Mouse (Mus musculus): ENCODE results near the gene Heatr5a.

GRCm38 (mm10) chr12:51866226-51866910 lies 104.8 kb downstream of the Heatr5a start:
- TF ChIP-seq ZNF384 (IDR thresholded peaks at IDR 0.05; ENCODE audit: low read depth, low read length) (no peak), MAFK (IDR thresholded peaks at IDR 0.05; ENCODE audit: insufficient read depth, low read depth, low read length) (no peak), HCFC1 (IDR thresholded peaks at IDR 0.05; ENCODE audit: borderline replicate concordance, insufficient read depth, low read length) (no peak), ZC3H11A (IDR thresholded peaks at IDR 0.05; ENCODE audit: borderline replicate concordance, low read depth, low read length) (no peak)
